Mouse (Mus musculus): ENCODE data around the gene Git2.

Gene Git2

GRCm38 (mm10) chr5:114686726-114687210 lies 88.5 kb downstream of the Git2 start:
- DNase-seq (ENCODE audit: low spot score in 2 of 2): no peak

GRCm38 (mm10) chr5:114685986-114686385 lies 89.3 kb downstream of the Git2 start:
- no peak for DNase-seq (ENCODE audit: low spot score in 2 of 2)

- no peak for DNase-seq (ENCODE audit: low spot score in 2 of 2)
These were observed 93.6 kb downstream of the Git2 start for GRCm38 (mm10) chr5:114681717-114682116.

GRCm38 (mm10) chr5:114680676-114681285 lies 94.5 kb downstream of the Git2 start:
- no peak for DNase-seq (ENCODE audit: low spot score in 2 of 2)

GRCm38 (mm10) chr5:114679841-114680591 lies 95.3 kb downstream of the Git2 start:
- DNase-seq (ENCODE audit: low spot score in 2 of 2): no peak

All from frontal cortex, postnatal 10 days (tissue).